In genomic region chr12:8618271-8618670, GRCm38 (mm10) we compare ENCODE assay signal across 28 mouse cellular contexts. TPM values are rescaled to one million over a fixed set of nuclear protein-coding genes. Genes with fewer than 3 reads are reported as not detected.
DNase-seq lines count a peak whose midpoint lies in the region; ATAC-seq and TF ChIP-seq lines count a peak whose summit lies in the region.
"Had no signal": no experiment of that assay in that cellular context is flagged by ENCODE, and none has a peak within 500 bp of the region (broad histone marks: within the 10 kb centered on the region; RNA-seq: fewer than 3 reads in every experiment).

No protein-coding gene starts in this region.

- no peak overlapping the region for H3K4me3 ChIP-seq in kidney, postnatal 0 days (replicated peaks; ENCODE audit: low read depth, low read length)
- H3K4me3 ChIP-seq in midbrain, embryonic 14.5 days (replicated peaks; ENCODE audit: low read depth, low read length) = no peak overlapping the region
- no peak overlapping the region for H3K4me3 ChIP-seq in midbrain, postnatal 0 days (ENCODE audit: low read depth, low read length)
- H3K4me3 ChIP-seq: embryonic facial prominence, embryonic 10.5 days; embryonic facial prominence, embryonic 12.5 days; forebrain, embryonic 15.5 days had no signal

- ATAC-seq in kidney, postnatal 0 days (replicated peaks; ENCODE audit: low FRiP score, low read depth) = no peak
- no peak for ATAC-seq in midbrain, embryonic 14.5 days (ENCODE audit: low FRiP score, low TSS enrichment)
- no peak for ATAC-seq in midbrain, postnatal 0 days (ENCODE audit: low FRiP score)
- ATAC-seq: activated CD4-positive, CD25-positive, alpha-beta regulatory T cell, adult 4 months; forebrain, embryonic 15.5 days; forebrain, postnatal 0 days; Patski had no signal

- no peak overlapping the region for H3K9ac ChIP-seq in kidney, postnatal 0 days (ENCODE audit: low read depth, low read length)
- no peak overlapping the region for H3K9ac ChIP-seq in midbrain, embryonic 14.5 days (replicated peaks; ENCODE audit: low read length)
- no peak overlapping the region for H3K9ac ChIP-seq in midbrain, postnatal 0 days (replicated peaks; ENCODE audit: low read length, poor library complexity, severe bottlenecking)
- H3K9ac ChIP-seq: embryonic facial prominence, embryonic 12.5 days; forebrain, embryonic 15.5 days; forebrain, postnatal 0 days had no signal

- WGBS in kidney, postnatal 0 days = 94% methylated on average over 3 of the region's 3 CpGs
- 92% methylated on average over 3 of the region's 3 CpGs for WGBS in midbrain, embryonic 14.5 days
- WGBS in midbrain, postnatal 0 days = 94% methylated on average over 3 of the region's 3 CpGs

- DNase-seq in kidney, postnatal 0 days (ENCODE audit: low spot score) = peak; percentile 9
- no peak for DNase-seq in kidney, adult 11 months
- peak; percentile 15 for DNase-seq in midbrain, embryonic 14.5 days
- DNase-seq in midbrain, postnatal 0 days (ENCODE audit: low spot score) = no peak
- DNase-seq in A20 (ENCODE audit: low read depth, low spot score) = peak; percentile 13
- DNase-seq in brain, embryonic 14.5 days (ENCODE audit: low read depth) = peak; percentile 13
- no peak for DNase-seq in left cerebral cortex, adult 11 months (ENCODE audit: low spot score)
- no peak for DNase-seq in adrenal gland, postnatal 25 days
- DNase-seq: adrenal gland, adult 8-10 months; adrenal gland, postnatal 14 days; cerebellum, adult 11-12 months; cerebellum, adult 2 months; cerebellum, adult 9-10 months; cerebellum, postnatal 10 days; cerebellum, postnatal 25 days; forebrain, postnatal 0 days had no signal

- H3K27me3 ChIP-seq in kidney, postnatal 0 days (ENCODE audit: insufficient read depth, low read length) = no peaks in the 10 kb centered on the region
- no peaks in the 10 kb centered on the region for H3K27me3 ChIP-seq in midbrain, embryonic 14.5 days (ENCODE audit: control insufficient read depth, insufficient read depth, low read length)
- no peaks in the 10 kb centered on the region for H3K27me3 ChIP-seq in midbrain, postnatal 0 days (ENCODE audit: insufficient read depth, low read length)
- H3K27me3 ChIP-seq: embryonic facial prominence, embryonic 12.5 days; forebrain, embryonic 15.5 days; Patski had no signal

- no peak overlapping the region for H3K4me2 ChIP-seq in kidney, postnatal 0 days (ENCODE audit: low read length)
- H3K4me2 ChIP-seq in midbrain, embryonic 14.5 days (ENCODE audit: low read length) = no peak overlapping the region
- no peak overlapping the region for H3K4me2 ChIP-seq in midbrain, postnatal 0 days (ENCODE audit: low read depth, low read length, poor library complexity, severe bottlenecking)
- H3K4me2 ChIP-seq: embryonic facial prominence, embryonic 12.5 days; forebrain, embryonic 15.5 days had no signal

- H3K36me3 ChIP-seq in kidney, postnatal 0 days (ENCODE audit: insufficient read depth, low read length) = no peaks in the 10 kb centered on the region
- H3K36me3 ChIP-seq in midbrain, embryonic 14.5 days (ENCODE audit: control insufficient read depth, insufficient read depth, low read length) = no peaks in the 10 kb centered on the region
- 0 out of 2 replicates have a peak, but pooled peaks cover 3% of the 10 kb centered on the region for H3K36me3 ChIP-seq in midbrain, postnatal 0 days (ENCODE audit: insufficient read depth, low read length)
- H3K36me3 ChIP-seq: embryonic facial prominence, embryonic 12.5 days; forebrain, embryonic 15.5 days had no signal

- H3K4me1 ChIP-seq in kidney, postnatal 0 days (replicated peaks; ENCODE audit: insufficient read depth, low read length) = no peaks in the 10 kb centered on the region
- no peaks in the 10 kb centered on the region for H3K4me1 ChIP-seq in midbrain, embryonic 14.5 days (ENCODE audit: control insufficient read depth, insufficient read depth, low read length)
- H3K4me1 ChIP-seq in midbrain, postnatal 0 days (ENCODE audit: insufficient read depth, low read length) = no peaks in the 10 kb centered on the region
- H3K4me1 ChIP-seq: embryonic facial prominence, embryonic 10.5 days; embryonic facial prominence, embryonic 12.5 days; forebrain, embryonic 15.5 days had no signal

- no peaks in the 10 kb centered on the region for H3K9me3 ChIP-seq in kidney, postnatal 0 days (replicated peaks; ENCODE audit: low read length)
- H3K9me3 ChIP-seq in midbrain, embryonic 14.5 days (ENCODE audit: control insufficient read depth, low read length) = no peaks in the 10 kb centered on the region
- no peaks in the 10 kb centered on the region for H3K9me3 ChIP-seq in midbrain, postnatal 0 days (ENCODE audit: low read length)
- H3K9me3 ChIP-seq: embryonic facial prominence, embryonic 10.5 days; embryonic facial prominence, embryonic 12.5 days; forebrain, embryonic 15.5 days had no signal

- no peak for TF ChIP-seq CTCF in kidney, postnatal 0 days (IDR thresholded peaks at IDR 0.05; ENCODE audit: low read depth)
- TF ChIP-seq CTCF in midbrain, postnatal 0 days (IDR thresholded peaks at IDR 0.05) = no peak
- TF ChIP-seq CTCF in brain, embryonic 14.5 days (IDR thresholded peaks at IDR 0.05; ENCODE audit: borderline replicate concordance, extremely low read depth, insufficient read depth, insufficient read length) = no peak

- H3K27ac ChIP-seq in kidney, postnatal 0 days = no peak overlapping the region
- no peak overlapping the region for H3K27ac ChIP-seq in midbrain, embryonic 14.5 days (replicated peaks; ENCODE audit: low read depth, low read length)
- H3K27ac ChIP-seq in midbrain, postnatal 0 days (ENCODE audit: low read depth, low read length) = no peak overlapping the region
- H3K27ac ChIP-seq: embryonic facial prominence, embryonic 10.5 days; embryonic facial prominence, embryonic 12.5 days; forebrain, embryonic 15.5 days had no signal

- TF ChIP-seq POLR2A in brain, embryonic 14.5 days (IDR thresholded peaks at IDR 0.05; ENCODE audit: borderline replicate concordance, extremely low read depth, insufficient read depth, insufficient read length, poor library complexity, severe bottlenecking) = no peak

RNA-seq across cellular contexts. Expression of gene Slc7a15, which starts 19.4 kb away (rescaled TPM):
- 0.05 TPM in 1 of 2 replicates, not detected in the other for polyA plus RNA-seq in kidney, postnatal 0 days (2015; fragmentation: Nextera tagmentation; extraction: Ambion mirVana)
- polyA plus RNA-seq in midbrain, embryonic 14.5 days (2014; fragmentation: Nextera tagmentation; extraction: Ambion mirVana) = not detected in 2 replicates
- total RNA-seq in midbrain, postnatal 0 days (2014; rRNA removed) = not detected in 2 replicates
- not detected in 2 replicates for polyA plus RNA-seq in midbrain, postnatal 0 days (2015; fragmentation: Nextera tagmentation; extraction: Ambion mirVana)
- not detected in 2 replicates for polyA plus RNA-seq in brain, embryonic 14.5 days (2012; rRNA removed)
- not detected in 2 replicates for total RNA-seq in adrenal gland, postnatal 25 days (2021)
- total RNA-seq: adrenal gland, adult 18-20 months; adrenal gland, adult 8-10 months; adrenal gland, postnatal 14 days; adrenal gland, postnatal 4 days; forebrain, postnatal 0 days; MEL had no signal
- polyA plus RNA-seq: activated CD4-positive, CD25-positive, alpha-beta regulatory T cell, adult 4 months; C2C12; cortical plate, adult 2 months; embryonic facial prominence, embryonic 10.5 days; embryonic facial prominence, embryonic 12.5 days; embryonic facial prominence, embryonic 14.5 days; forebrain, embryonic 11.5 days; forebrain, embryonic 15.5 days; forebrain, postnatal 0 days had no signal

RNA-seq across cellular contexts. Expression of gene Pum2, which starts 55.7 kb away (rescaled TPM):
- polyA plus RNA-seq in kidney, postnatal 0 days (2015; fragmentation: Nextera tagmentation; extraction: Ambion mirVana) = 35.5 and 39.5 TPM in 2 replicates
- 69.9 and 83.5 TPM in 2 replicates for polyA plus RNA-seq in midbrain, embryonic 14.5 days (2014; fragmentation: Nextera tagmentation; extraction: Ambion mirVana)
- 117 and 123 TPM in 2 replicates for total RNA-seq in midbrain, postnatal 0 days (2014; rRNA removed)
- 35.2 and 35.3 TPM in 2 replicates for polyA plus RNA-seq in midbrain, postnatal 0 days (2015; fragmentation: Nextera tagmentation; extraction: Ambion mirVana)
- 90.7 and 99.7 TPM in 2 replicates for polyA plus RNA-seq in brain, embryonic 14.5 days (2012; rRNA removed)
- total RNA-seq in adrenal gland, postnatal 25 days (2021) = 119 and 159 TPM in 2 replicates

Comparison
In these comparisons a context has a peak if more than half of its experiments do, and no peak if none do; other contexts are left out.
1. DNase-seq: peak in kidney, postnatal 0 days (single experiment), midbrain, embryonic 14.5 days (single experiment), A20 (single experiment) and brain, embryonic 14.5 days (single experiment); none in kidney, adult 11 months (single experiment), midbrain, postnatal 0 days (single experiment), left cerebral cortex, adult 11 months (single experiment) and adrenal gland, postnatal 25 days (single experiment).